Mouse (Mus musculus): Measurements from ENCODE around the gene Itga7. TPM values are rescaled to one million over a fixed set of nuclear protein-coding genes. Genes with fewer than 3 reads are reported as not detected.
A peak's percentile ranks its signal among the peaks of the same experiment; 100 is the strongest.

Itga7 gene
- polyA plus RNA-seq, 1 experiment: 8.4 TPM

- Histone ChIP-seq H3K4me3 (ENCODE audit: low read depth, low read length) (no peak overlapping the region), H3K4me1 (ENCODE audit: control insufficient read depth, insufficient read depth, insufficient read length, low read length) (peaks cover 21% of the 10 kb centered on the region), H3K27me3 (ENCODE audit: control insufficient read depth, insufficient read depth, low read length) (no peaks in the 10 kb centered on the region), H3K36me3 (ENCODE audit: control insufficient read depth, insufficient read depth, low read length) (no peaks in the 10 kb centered on the region), H3K27ac (ENCODE audit: insufficient read depth, low read depth, low read length) (peak overlapping the region; percentile 50)
- 37% methylated on average over 2 of the region's 2 CpGs for WGBS
- TF ChIP-seq CTCF (IDR thresholded peaks at IDR 0.05; ENCODE audit: extremely low read depth, insufficient read length, insufficient replicate concordance, low read depth, low read length): no peak
- no peak for TF ChIP-seq POLR2A (IDR thresholded peaks at IDR 0.05; ENCODE audit: low read depth, low read length)
Observed at GRCm38 (mm10) chr10:128964961-128965360, 31.3 kb downstream of the Itga7 start.

GRCm38 (mm10) chr10:128965871-128966270 is 32.3 kb downstream of the Itga7 start:
- TF ChIP-seq POLR2A (IDR thresholded peaks at IDR 0.05; ENCODE audit: low read depth, low read length) (no peak), CTCF (IDR thresholded peaks at IDR 0.05; ENCODE audit: extremely low read depth, insufficient read length, insufficient replicate concordance, low read depth, low read length) (no peak)
- no peaks in the 10 kb centered on the region for H3K27me3 ChIP-seq (ENCODE audit: control insufficient read depth, insufficient read depth, low read length)
- peak overlapping the region; percentile 27; the same call in 1 of the 2 replicates for H3K27ac ChIP-seq (ENCODE audit: insufficient read depth, low read depth, low read length)
- H3K36me3 ChIP-seq (ENCODE audit: control insufficient read depth, insufficient read depth, low read length): no peaks in the 10 kb centered on the region
- peaks cover 16% of the 10 kb centered on the region; the same call in 1 of the 2 replicates for H3K4me1 ChIP-seq (ENCODE audit: control insufficient read depth, insufficient read depth, insufficient read length, low read length)
- H3K4me3 ChIP-seq (ENCODE audit: low read depth, low read length): no peak overlapping the region
- 69% methylated on average over 6 of the region's 6 CpGs for WGBS

GRCm38 (mm10) chr10:128968341-128968749 is 34.7 kb downstream of the Itga7 start:
- Histone ChIP-seq H3K36me3 (ENCODE audit: control insufficient read depth, insufficient read depth, low read length) (no peaks in the 10 kb centered on the region), H3K27ac (ENCODE audit: insufficient read depth, low read depth, low read length) (no peak overlapping the region), H3K4me3 (ENCODE audit: low read depth, low read length) (no peak overlapping the region), H3K4me1 (ENCODE audit: control insufficient read depth, insufficient read depth, insufficient read length, low read length) (peaks cover 10% of the 10 kb centered on the region; the same call in 1 of the 2 replicates), H3K27me3 (ENCODE audit: control insufficient read depth, insufficient read depth, low read length) (no peaks in the 10 kb centered on the region)
- TF ChIP-seq CTCF (IDR thresholded peaks at IDR 0.05; ENCODE audit: extremely low read depth, insufficient read length, insufficient replicate concordance, low read depth, low read length) (no peak), POLR2A (IDR thresholded peaks at IDR 0.05; ENCODE audit: low read depth, low read length) (no peak)
- 23% methylated on average over 1 of the region's 1 CpGs for WGBS

- Histone ChIP-seq H3K36me3 (ENCODE audit: control insufficient read depth, insufficient read depth, low read length) (no peaks in the 10 kb centered on the region), H3K4me3 (ENCODE audit: low read depth, low read length) (no peak overlapping the region), H3K27me3 (ENCODE audit: control insufficient read depth, insufficient read depth, low read length) (no peaks in the 10 kb centered on the region), H3K27ac (ENCODE audit: insufficient read depth, low read depth, low read length) (no peak overlapping the region), H3K4me1 (ENCODE audit: control insufficient read depth, insufficient read depth, insufficient read length, low read length) (peaks cover 4% of the 10 kb centered on the region; the same call in 1 of the 2 replicates)
- 12% methylated on average over 1 of the region's 1 CpGs for WGBS
- TF ChIP-seq CTCF (IDR thresholded peaks at IDR 0.05; ENCODE audit: extremely low read depth, insufficient read length, insufficient replicate concordance, low read depth, low read length) (no peak), POLR2A (IDR thresholded peaks at IDR 0.05; ENCODE audit: low read depth, low read length) (no peak)
Observed at GRCm38 (mm10) chr10:128970740-128971250, 37.2 kb downstream of the Itga7 start.

- no peaks in the 10 kb centered on the region for H3K36me3 ChIP-seq (ENCODE audit: control insufficient read depth, insufficient read depth, low read length)
- H3K4me1 ChIP-seq (ENCODE audit: control insufficient read depth, insufficient read depth, insufficient read length, low read length): peaks cover 4% of the 10 kb centered on the region; the same call in 1 of the 2 replicates
- H3K4me3 ChIP-seq (ENCODE audit: low read depth, low read length): no peak overlapping the region
- 83% methylated on average over 4 of the region's 4 CpGs for WGBS
- TF ChIP-seq CTCF (IDR thresholded peaks at IDR 0.05; ENCODE audit: extremely low read depth, insufficient read length, insufficient replicate concordance, low read depth, low read length) (no peak), POLR2A (IDR thresholded peaks at IDR 0.05; ENCODE audit: low read depth, low read length) (no peak)
- no peaks in the 10 kb centered on the region for H3K27me3 ChIP-seq (ENCODE audit: control insufficient read depth, insufficient read depth, low read length)
- no peak overlapping the region for H3K27ac ChIP-seq (ENCODE audit: insufficient read depth, low read depth, low read length)
Observed at GRCm38 (mm10) chr10:128972841-128973240, 39.2 kb downstream of the Itga7 start.

GRCm38 (mm10) chr10:128976395-128976794 is 42.8 kb downstream of the Itga7 start:
- Histone ChIP-seq H3K4me3 (ENCODE audit: low read depth, low read length) (no peak overlapping the region), H3K27me3 (ENCODE audit: control insufficient read depth, insufficient read depth, low read length) (no peaks in the 10 kb centered on the region), H3K4me1 (ENCODE audit: control insufficient read depth, insufficient read depth, insufficient read length, low read length) (no peaks in the 10 kb centered on the region), H3K36me3 (ENCODE audit: control insufficient read depth, insufficient read depth, low read length) (no peaks in the 10 kb centered on the region), H3K27ac (ENCODE audit: insufficient read depth, low read depth, low read length) (no peak overlapping the region)
- WGBS: 77% methylated on average over 3 of the region's 3 CpGs
- TF ChIP-seq CTCF (IDR thresholded peaks at IDR 0.05; ENCODE audit: extremely low read depth, insufficient read length, insufficient replicate concordance, low read depth, low read length) (no peak), POLR2A (IDR thresholded peaks at IDR 0.05; ENCODE audit: low read depth, low read length) (no peak)

GRCm38 (mm10) chr10:128977522-128978114 is 44.0 kb downstream of the Itga7 start:
- 19% methylated on average over 9 of the region's 9 CpGs for WGBS
- H3K4me1 ChIP-seq (ENCODE audit: control insufficient read depth, insufficient read depth, insufficient read length, low read length): no peaks in the 10 kb centered on the region

More at GRCm38 (mm10) chr10:128977522-128978114, 44.0 kb downstream of the Itga7 start:
- no peak overlapping the region for H3K4me3 ChIP-seq (ENCODE audit: low read depth, low read length)
- no peaks in the 10 kb centered on the region for H3K27me3 ChIP-seq (ENCODE audit: control insufficient read depth, insufficient read depth, low read length)
- H3K27ac ChIP-seq (ENCODE audit: insufficient read depth, low read depth, low read length): no peak overlapping the region
- peak; percentile 80; the same call in 1 of the 2 replicates for TF ChIP-seq CTCF (IDR thresholded peaks at IDR 0.05; ENCODE audit: extremely low read depth, insufficient read length, insufficient replicate concordance, low read depth, low read length)
- TF ChIP-seq POLR2A (IDR thresholded peaks at IDR 0.05; ENCODE audit: low read depth, low read length): no peak
- no peaks in the 10 kb centered on the region for H3K36me3 ChIP-seq (ENCODE audit: control insufficient read depth, insufficient read depth, low read length)
